Mouse (Mus musculus) heart, embryonic 11.5 days (tissue): ENCODE results near the gene Nav1. TPM values are rescaled to one million over a fixed set of nuclear protein-coding genes. Genes with fewer than 3 reads are reported as not detected.

ENCODE experiments used
- ATAC-seq: fragments of 200-750 bp; cut with Nextera tagmentation; replicated peaks from 2 replicates; pipeline ENCODE4 v1.8.0; 2017; ENCODE audit warnings: moderate library complexity; ENCODE audit not compliant: insufficient number of reproducible peaks, low FRiP score, low TSS enrichment
- H3K27ac ChIP-seq: fragments of 300-500 bp; sonication (generic); 2 replicates; pipeline ENCODE4 v1.5.1; 2014; ENCODE audit warnings: mild to moderate bottlenecking, low read depth, low read length
- H3K27me3 ChIP-seq: fragments of 300-500 bp; sonication (generic); 2 replicates; pipeline ENCODE4 v1.6.1; 2014; ENCODE audit warnings: mild to moderate bottlenecking, low read length, mixed read lengths; ENCODE audit not compliant: control insufficient read depth, insufficient read depth
- H3K36me3 ChIP-seq: fragments of 300-500 bp; sonication (generic); 2 replicates; pipeline ENCODE4 v1.6.1; 2014; ENCODE audit warnings: mild to moderate bottlenecking, low read length, moderate library complexity, mixed read lengths; ENCODE audit not compliant: control insufficient read depth, insufficient read depth
- H3K4me1 ChIP-seq: fragments of 300-500 bp; sonication (generic); 2 replicates; pipeline ENCODE4 v1.6.1; 2014; ENCODE audit warnings: low read length; ENCODE audit not compliant: control insufficient read depth, insufficient read depth
- H3K4me2 ChIP-seq: fragments of 300-500 bp; sonication (generic); 2 replicates; pipeline ENCODE4 v1.6.1; 2014; ENCODE audit warnings: mild to moderate bottlenecking, moderate library complexity
- H3K4me3 ChIP-seq: fragments of 300-500 bp; sonication (generic); 2 replicates; pipeline ENCODE4 v1.5.1; 2014; ENCODE audit warnings: low read depth, low read length
- H3K9ac ChIP-seq: fragments of 300-500 bp; sonication (generic); 2 replicates; pipeline ENCODE4 v1.6.1; 2014; ENCODE audit warnings: mild to moderate bottlenecking, low read depth, low read length, moderate library complexity
- H3K9me3 ChIP-seq: fragments of 300-500 bp; sonication (generic); replicated peaks from 2 replicates; pipeline ENCODE4 v1.6.1; 2016; ENCODE audit warnings: low read length; ENCODE audit not compliant: control insufficient read depth
- WGBS: fragments of 180-500 bp; shearing (Covaris S2); extraction: QIAGEN DNeasy Blood & Tissue Kit; methylation state at CpG from one replicate; pipeline ENCODE4 v1.1.7; 2014; ENCODE audit not compliant: insufficient replicate concordance; 5-methylcytosine and 5-hydroxymethylcytosine counted together
- polyA plus RNA-seq: library from polyadenylated mRNA; unstranded; fragments of >200 nt; fragmentation: Nextera tagmentation; extraction: Ambion mirVana; gene quantifications from 2 replicates; pipeline ENCODE4 v1.2.1, GENCODE M21; 2014

Nav1 gene
- polyA plus RNA-seq, 1 experiment from 2014 or later = 25.2 TPM

GRCm38 (mm10) chr1:135581001-135581400 lies 26.1 kb downstream of the Nav1 start:
- Histone ChIP-seq H3K9me3 (no peaks in the 10 kb centered on the region), H3K4me1 (peaks cover 68% of the 10 kb centered on the region), H3K27me3 (no peaks in the 10 kb centered on the region), H3K27ac (no peak overlapping the region), H3K4me3 (no peak overlapping the region), H3K9ac (no peak overlapping the region), H3K4me2 (no peak overlapping the region), H3K36me3 (no peaks in the 10 kb centered on the region)
- 54% methylated on average over 8 of the region's 8 CpGs for WGBS
- no peak for ATAC-seq

- Histone ChIP-seq H3K36me3 (no peaks in the 10 kb centered on the region), H3K9ac (no peak overlapping the region), H3K9me3 (no peaks in the 10 kb centered on the region), H3K4me1 (peaks cover 53% of the 10 kb centered on the region), H3K4me2 (no peak overlapping the region), H3K27me3 (no peaks in the 10 kb centered on the region), H3K4me3 (no peak overlapping the region), H3K27ac (no peak overlapping the region)
- 28% methylated on average over 3 of the region's 3 CpGs for WGBS
- ATAC-seq = no peak
Observed at GRCm38 (mm10) chr1:135579111-135579510, 28.0 kb downstream of the Nav1 start.

- ATAC-seq = no peak
- H3K9me3 ChIP-seq = no peaks in the 10 kb centered on the region
- no peak overlapping the region for H3K4me3 ChIP-seq
- 55% methylated on average over 2 of the region's 2 CpGs for WGBS
- no peaks in the 10 kb centered on the region for H3K27me3 ChIP-seq
- H3K27ac ChIP-seq = no peak overlapping the region
- H3K4me1 ChIP-seq = peaks cover 41% of the 10 kb centered on the region
- H3K4me2 ChIP-seq = no peak overlapping the region
- no peaks in the 10 kb centered on the region for H3K36me3 ChIP-seq
- H3K9ac ChIP-seq = no peak overlapping the region
Observed at GRCm38 (mm10) chr1:135577793-135578192, 29.3 kb downstream of the Nav1 start.

GRCm38 (mm10) chr1:135575393-135575792 lies 31.7 kb downstream of the Nav1 start:
- Histone ChIP-seq H3K36me3 (no peaks in the 10 kb centered on the region), H3K4me2 (no peak overlapping the region), H3K4me1 (peaks cover 26% of the 10 kb centered on the region), H3K9ac (no peak overlapping the region), H3K9me3 (no peaks in the 10 kb centered on the region), H3K4me3 (no peak overlapping the region), H3K27ac (no peak overlapping the region), H3K27me3 (no peaks in the 10 kb centered on the region)
- ATAC-seq = no peak
- WGBS = 83% methylated on average over 1 of the region's 1 CpGs

- ATAC-seq = no peak
- Histone ChIP-seq H3K4me3 (no peak overlapping the region), H3K9me3 (no peaks in the 10 kb centered on the region), H3K4me1 (peaks cover 23% of the 10 kb centered on the region), H3K27me3 (no peaks in the 10 kb centered on the region), H3K27ac (no peak overlapping the region), H3K36me3 (no peaks in the 10 kb centered on the region), H3K9ac (no peak overlapping the region), H3K4me2 (no peak overlapping the region)
- 78% methylated on average over 4 of the region's 4 CpGs for WGBS
Observed at GRCm38 (mm10) chr1:135574451-135575208, 32.5 kb downstream of the Nav1 start.

GRCm38 (mm10) chr1:135572139-135572892 lies 34.8 kb downstream of the Nav1 start:
- no peak overlapping the region for H3K27ac ChIP-seq
- H3K4me3 ChIP-seq = no peak overlapping the region
- ATAC-seq = no peak
- no peak overlapping the region for H3K4me2 ChIP-seq
- no peaks in the 10 kb centered on the region for H3K9me3 ChIP-seq
- 45% methylated on average over 4 of the region's 4 CpGs for WGBS
- 0 out of 2 replicates have a peak, but pooled peaks cover 3% of the 10 kb centered on the region for H3K4me1 ChIP-seq
- no peaks in the 10 kb centered on the region for H3K27me3 ChIP-seq
- no peak overlapping the region for H3K9ac ChIP-seq
- H3K36me3 ChIP-seq = no peaks in the 10 kb centered on the region

- Histone ChIP-seq H3K36me3 (no peaks in the 10 kb centered on the region), H3K9me3 (no peaks in the 10 kb centered on the region), H3K27me3 (no peaks in the 10 kb centered on the region), H3K4me2 (no peak overlapping the region), H3K9ac (no peak overlapping the region), H3K4me1 (peaks cover 23% of the 10 kb centered on the region), H3K27ac (no peak overlapping the region), H3K4me3 (no peak overlapping the region)
- WGBS = 68% methylated on average over 8 of the region's 8 CpGs
- no peak for ATAC-seq
Observed at GRCm38 (mm10) chr1:135568087-135568486, 39.0 kb downstream of the Nav1 start.

GRCm38 (mm10) chr1:135566611-135567010 lies 40.5 kb downstream of the Nav1 start:
- Histone ChIP-seq H3K9ac (no peak overlapping the region), H3K4me2 (no peak overlapping the region), H3K27me3 (no peaks in the 10 kb centered on the region), H3K4me1 (peaks cover 29% of the 10 kb centered on the region), H3K36me3 (no peaks in the 10 kb centered on the region), H3K27ac (no peak overlapping the region), H3K9me3 (no peaks in the 10 kb centered on the region), H3K4me3 (no peak overlapping the region)
- no peak for ATAC-seq
- WGBS = 75% methylated on average over 7 of the region's 7 CpGs
